Mouse (Mus musculus) heart, adult 2 months (tissue): Measurements from ENCODE around the gene Nfkb1.

Experiments used
- CTCF ChIP-seq: fragments of 200-600 bp; IDR thresholded peaks from 2 replicates; pipeline ENCODE4 v1.8.1; 2022; ENCODE audit warnings: antibody characterized with exemption, mild to moderate bottlenecking, moderate library complexity
- POLR2A ChIP-seq: fragments of 200-500 bp; IDR thresholded peaks from 2 replicates; pipeline ENCODE4 v1.6.1; 2011; ENCODE audit warnings: mild to moderate bottlenecking, low read depth, low read length, control low read depth; ENCODE audit not compliant: insufficient read depth

DNA sequence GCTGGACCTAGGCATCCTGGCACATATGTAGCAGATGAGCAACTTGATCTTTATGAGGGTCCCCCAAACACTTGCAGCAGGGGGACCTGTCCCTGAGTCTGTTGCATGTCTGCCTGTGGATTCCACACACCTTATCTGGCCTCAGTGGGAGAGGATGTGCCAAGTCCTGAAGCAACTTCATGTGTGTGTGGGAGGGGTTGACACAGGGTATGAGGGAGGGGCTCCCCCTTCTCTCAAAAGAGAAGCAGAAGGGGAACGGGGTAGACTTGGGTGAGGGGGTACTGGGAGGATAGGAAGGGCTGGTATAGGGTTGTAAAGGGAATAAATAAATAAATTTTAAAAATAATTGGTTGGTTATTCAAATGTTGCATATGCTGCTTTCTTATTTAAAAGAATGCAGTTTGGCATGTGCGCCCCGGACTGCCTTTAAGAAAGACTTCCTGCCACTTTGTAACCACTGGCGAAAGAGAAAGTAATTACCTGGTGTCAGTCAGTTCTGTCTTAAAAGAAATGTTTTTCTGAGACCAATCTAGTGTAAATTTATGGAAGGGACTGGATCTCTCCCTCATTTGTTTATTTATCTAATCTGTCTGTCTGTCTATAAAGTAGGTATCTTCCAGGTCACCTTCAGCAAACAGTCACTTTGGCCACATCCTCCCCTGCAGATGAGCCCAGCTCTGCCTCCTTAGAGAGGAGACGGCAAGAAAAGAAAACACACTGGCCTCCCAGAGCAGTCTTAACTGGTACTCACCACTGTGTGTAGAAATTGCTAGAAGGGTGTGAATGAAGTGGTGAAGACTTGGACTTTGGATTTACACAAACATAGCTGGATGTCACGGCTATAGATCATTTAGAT lies 27.2 kb upstream of the Nfkb1 start:
- no peak for TF ChIP-seq POLR2A
- TF ChIP-seq CTCF, result no peak
